Mouse (Mus musculus) intestine, embryonic 15.5 days (tissue): ENCODE data around the gene Josd1. TPM values are rescaled to one million over a fixed set of nuclear protein-coding genes. Genes with fewer than 3 reads are reported as not detected.
"Not testable (repeated sequence)": the region's sequence is repeated elsewhere in the genome, so short reads cannot be mapped to it uniquely, and the experiment has no call there.

Source experiments
- ATAC-seq: fragments of 200-750 bp; cut with Nextera tagmentation; 2 replicates; pipeline ENCODE4 v1.8.0; 2017; ENCODE audit warnings: moderate TSS enrichment, moderate library complexity
- H3K27ac ChIP-seq: fragments of 300-500 bp; sonication (generic); 2 replicates; pipeline ENCODE4 v1.5.1; 2015; ENCODE audit warnings: mild to moderate bottlenecking, inconsistent platforms
- H3K27me3 ChIP-seq: fragments of 300-500 bp; sonication (generic); replicated peaks from 2 replicates; pipeline ENCODE4 v1.6.1; 2015; ENCODE audit warnings: inconsistent platforms
- H3K36me3 ChIP-seq: fragments of 300-500 bp; sonication (generic); 2 replicates; pipeline ENCODE4 v1.6.1; 2015; ENCODE audit warnings: inconsistent platforms
- H3K4me1 ChIP-seq: fragments of 300-500 bp; sonication (generic); replicated peaks from 2 replicates; pipeline ENCODE4 v1.6.1; 2015; ENCODE audit warnings: inconsistent platforms
- H3K4me2 ChIP-seq: fragments of 300-500 bp; sonication (generic); replicated peaks from 2 replicates; pipeline ENCODE4 v1.6.1; 2015; ENCODE audit warnings: mild to moderate bottlenecking, inconsistent platforms
- H3K4me3 ChIP-seq: fragments of 300-500 bp; sonication (generic); replicated peaks from 2 replicates; pipeline ENCODE4 v1.5.1; 2015; ENCODE audit warnings: inconsistent platforms
- H3K9ac ChIP-seq: fragments of 300-500 bp; sonication (generic); 2 replicates; pipeline ENCODE4 v1.6.1; 2015; ENCODE audit warnings: inconsistent platforms
- H3K9me3 ChIP-seq: fragments of 300-500 bp; sonication (generic); 2 replicates; pipeline ENCODE4 v1.6.1; 2016; ENCODE audit warnings: inconsistent platforms
- WGBS: fragments of 180-500 bp; shearing (Covaris S2); methylation state at CpG from one replicate; pipeline ENCODE4 v1.1.7; 2015; 5-methylcytosine and 5-hydroxymethylcytosine counted together
- polyA plus RNA-seq: library from polyadenylated mRNA; unstranded; fragments of >200 nt; fragmentation: Nextera tagmentation; extraction: Ambion mirVana; gene quantifications from 2 replicates; pipeline ENCODE4 v1.2.1, GENCODE M21; 2015

Gene Josd1
- polyA plus RNA-seq, 1 experiment from 2014 or later = 19.4 TPM

- not testable (repeated sequence) for H3K4me1 ChIP-seq, ATAC-seq, H3K27ac ChIP-seq, H3K27me3 ChIP-seq, H3K9me3 ChIP-seq, H3K9ac ChIP-seq
- peaks cover 36% of the 10 kb centered on the region for H3K36me3 ChIP-seq
- peak overlapping the region; percentile 69 for H3K4me2 ChIP-seq
- 78% methylated on average over 11 of the region's 11 CpGs for WGBS
- peak overlapping the region; percentile 87 for H3K4me3 ChIP-seq
Observed at GRCm38 (mm10) chr15:79671828-79672348, 15.8 kb downstream of the Josd1 start.

GRCm38 (mm10) chr15:79670972-79671299, 16.8 kb downstream of the Josd1 start:
- ATAC-seq = peak; percentile 73
- peaks cover 5% of the 10 kb centered on the region for H3K4me1 ChIP-seq
- no peaks in the 10 kb centered on the region for H3K9me3 ChIP-seq
- peak overlapping the region; percentile 69 for H3K4me2 ChIP-seq
- no peaks in the 10 kb centered on the region for H3K27me3 ChIP-seq
- under 1% methylated on average over 37 of the region's 37 CpGs for WGBS
- H3K9ac ChIP-seq = peak overlapping the region; percentile 92
- no peak overlapping the region for H3K27ac ChIP-seq
- H3K36me3 ChIP-seq = peaks cover 29% of the 10 kb centered on the region
- H3K4me3 ChIP-seq = peak overlapping the region; percentile 87

DNA sequence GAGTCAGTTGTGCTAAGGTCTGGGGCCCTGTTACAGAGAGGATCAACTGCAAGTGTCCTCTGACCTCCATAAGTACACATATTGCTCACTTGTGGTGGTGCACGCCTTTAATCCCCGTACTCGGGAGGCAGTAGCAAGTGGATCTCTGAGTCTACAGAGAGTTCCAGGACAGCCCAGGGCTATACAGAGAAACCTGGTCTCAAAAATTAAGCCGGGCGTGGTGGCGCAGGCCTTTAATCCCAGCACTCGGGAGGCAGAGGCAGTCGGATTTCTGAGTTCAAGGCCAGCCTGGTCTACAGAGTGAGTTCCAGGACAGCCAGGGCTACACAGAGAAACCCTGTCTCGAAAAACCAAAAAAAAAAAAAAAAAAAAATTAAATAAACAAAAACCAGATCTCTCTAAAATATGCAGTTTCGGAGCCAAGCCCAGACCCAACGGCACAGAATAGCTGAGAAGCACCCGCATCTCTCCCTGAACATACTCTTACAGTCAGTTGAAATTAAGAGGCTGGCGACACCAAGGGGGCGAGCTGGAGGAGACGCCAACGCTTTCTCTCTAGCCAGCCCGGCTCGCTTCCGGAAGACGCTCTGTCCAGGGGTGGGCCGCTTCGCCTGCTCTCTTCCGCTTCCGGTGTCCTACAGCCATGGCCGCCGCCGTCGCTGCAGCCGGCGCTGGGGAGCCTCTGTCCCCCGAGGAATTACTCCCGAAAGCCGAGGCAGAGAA, 17.3 kb downstream of the Josd1 start, which contains the start of gene Tomm22:
Tomm22 (plus strand) TSS at position 613 of the 723 bp plus-strand sequence.
- H3K9me3 ChIP-seq = no peaks in the 10 kb centered on the region

DNA sequence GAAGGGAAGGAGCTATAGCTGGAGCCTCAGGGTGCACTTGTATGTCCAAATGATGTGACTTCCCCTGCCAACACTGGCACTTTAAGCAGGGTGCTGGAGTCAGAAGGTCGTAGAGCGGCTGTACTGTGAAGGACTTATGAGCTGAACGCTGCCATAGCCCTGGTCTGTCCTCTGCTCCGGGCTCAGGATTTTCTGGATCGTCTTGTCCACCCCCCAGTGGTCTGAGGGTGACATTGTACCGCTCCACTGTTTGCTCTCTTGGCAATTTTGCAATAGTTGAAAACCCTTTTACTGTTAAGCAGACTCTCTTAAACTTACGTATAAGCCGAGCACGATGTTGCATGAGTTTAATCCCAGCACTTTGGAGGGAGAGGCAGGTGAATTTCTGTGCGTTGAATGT, 18.5 kb downstream of the Josd1 start:
- no peaks in the 10 kb centered on the region for H3K27me3 ChIP-seq
- ATAC-seq = no peak
- no peaks in the 10 kb centered on the region for H3K9me3 ChIP-seq
- H3K4me2 ChIP-seq = no peak overlapping the region
- H3K9ac ChIP-seq = no peak overlapping the region
- peaks cover 5% of the 10 kb centered on the region for H3K4me1 ChIP-seq
- WGBS = 70% methylated on average over 10 of the region's 10 CpGs
- H3K4me3 ChIP-seq = no peak overlapping the region
- peaks cover 20% of the 10 kb centered on the region for H3K36me3 ChIP-seq
- H3K27ac ChIP-seq = no peak overlapping the region

More for the DNA sequence above, 17.3 kb downstream of the Josd1 start, which contains the start of gene Tomm22:
- Histone ChIP-seq H3K27ac (no peak within 1 kb of the TSS), H3K4me3 (peak within 1 kb of the TSS; percentile 87), H3K4me2 (peak within 1 kb of the TSS; percentile 69), H3K4me1 (peaks cover 5% of the 10 kb centered on the region), H3K9ac (peak within 1 kb of the TSS; percentile 92), H3K36me3 (peaks cover 30% of the 10 kb centered on the region), H3K27me3 (no peaks in the 10 kb centered on the region)
- peak; percentile 98 for ATAC-seq
- 16% methylated on average over 33 of the region's 33 CpGs for WGBS

DNA sequence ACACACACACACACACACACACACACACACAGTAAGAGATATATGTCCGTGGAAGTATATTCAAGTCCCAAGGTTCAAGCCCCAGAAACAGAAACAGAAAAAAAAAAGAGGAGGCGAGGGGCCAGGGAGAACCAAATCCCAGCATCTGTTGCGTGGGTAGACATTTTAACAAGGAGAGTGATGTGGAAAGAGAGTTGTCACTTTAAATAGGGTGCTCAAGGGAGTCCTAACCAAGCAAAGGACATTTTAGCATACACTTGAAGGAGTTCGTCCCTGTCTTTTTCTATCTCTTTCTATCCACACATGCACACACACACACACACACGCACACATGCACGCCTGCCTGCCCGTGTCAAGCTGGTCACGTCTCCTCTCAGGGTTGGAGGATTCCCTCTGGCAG, 23.1 kb downstream of the Josd1 start:
- Histone ChIP-seq H3K4me2 (no peak overlapping the region), H3K4me1 (peaks cover 2% of the 10 kb centered on the region; the same call in 1 of the 2 replicates), H3K27ac (no peak overlapping the region), H3K27me3 (no peaks in the 10 kb centered on the region), H3K36me3 (0 out of 2 replicates have a peak, but pooled peaks cover 6% of the 10 kb centered on the region), H3K9ac (no peak overlapping the region), H3K9me3 (no peaks in the 10 kb centered on the region), H3K4me3 (no peak overlapping the region)
- no peak for ATAC-seq
- WGBS = 88% methylated on average over 8 of the region's 8 CpGs

DNA sequence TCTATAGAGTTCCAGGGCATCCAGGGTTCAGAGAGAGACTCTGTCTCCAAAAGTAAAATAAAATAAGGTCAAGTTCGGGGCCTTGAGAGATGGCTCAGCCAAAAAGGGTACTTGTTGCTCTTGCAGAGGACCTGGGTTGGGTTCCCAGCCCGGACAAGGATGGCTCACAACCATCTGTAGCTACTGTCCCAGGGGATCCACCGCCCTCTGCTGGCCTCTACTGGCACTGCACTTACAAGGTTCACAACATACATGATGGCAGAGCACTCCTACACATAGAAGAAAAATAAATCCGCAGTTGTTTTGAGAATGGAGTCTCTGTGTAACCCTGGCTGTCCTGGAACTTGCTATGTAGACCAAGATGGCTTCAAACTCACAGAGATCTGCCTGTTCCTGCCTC, 25.9 kb downstream of the Josd1 start:
- Histone ChIP-seq H3K4me3 (no peak overlapping the region), H3K4me1 (peaks cover 3% of the 10 kb centered on the region; the same call in 1 of the 2 replicates), H3K9me3 (no peaks in the 10 kb centered on the region), H3K9ac (no peak overlapping the region), H3K27me3 (no peaks in the 10 kb centered on the region), H3K36me3 (0 out of 2 replicates have a peak, but pooled peaks cover 6% of the 10 kb centered on the region), H3K4me2 (no peak overlapping the region), H3K27ac (no peak overlapping the region)
- ATAC-seq = no peak
- WGBS = 66% methylated on average over 4 of the region's 4 CpGs

DNA sequence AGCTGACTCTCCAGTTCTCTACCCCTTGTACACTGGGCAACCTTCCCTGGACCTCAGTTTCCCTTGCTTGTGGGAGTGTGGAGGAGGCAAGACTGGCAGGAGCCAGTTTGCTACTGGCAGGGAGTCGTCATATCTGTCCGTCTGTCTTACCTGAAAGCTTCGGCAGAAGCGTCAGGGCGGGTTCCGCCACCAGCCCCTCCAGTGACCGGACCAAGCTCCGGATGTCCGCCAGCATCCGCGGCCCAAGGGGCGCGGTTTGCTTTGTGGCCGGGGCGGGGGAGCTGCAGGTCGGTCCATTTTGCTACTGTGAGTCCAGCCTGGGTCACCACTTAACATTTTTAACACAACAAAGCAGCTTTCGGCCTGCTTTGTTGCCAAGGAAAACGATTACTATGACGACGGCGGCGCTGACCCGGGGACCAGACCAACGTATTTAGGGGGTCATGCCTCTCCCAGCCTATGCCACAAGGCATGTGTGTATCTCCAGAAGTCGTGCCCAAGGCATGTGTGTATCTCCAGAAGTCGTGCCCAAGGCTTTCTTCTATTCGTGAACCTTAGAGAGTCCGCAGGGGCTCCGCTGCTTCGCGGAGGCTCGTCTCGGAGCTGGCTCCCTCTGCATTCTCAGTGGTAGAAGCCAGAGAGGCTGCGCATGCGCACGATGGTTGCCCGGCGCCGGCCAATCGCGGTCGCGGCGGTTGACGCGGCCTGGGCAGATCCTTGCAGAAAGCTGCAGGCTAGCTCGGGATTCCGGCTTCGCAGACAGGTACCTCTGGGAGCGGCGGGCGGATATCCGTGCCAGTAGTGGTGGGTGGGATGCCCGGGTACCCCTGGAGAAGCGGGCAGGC, 29.0 kb downstream of the Josd1 start, which contains the start of the genes Fam227a and Cby1:
Fam227a (minus strand) TSS at position 426 of the 845 bp plus-strand sequence.
Cby1 (plus strand) TSS at position 669 of the 845 bp plus-strand sequence.
- Histone ChIP-seq H3K27me3 (no peaks in the 10 kb centered on the region), H3K27ac (peak within 1 kb of the TSS; percentile 88), H3K9me3 (no peaks in the 10 kb centered on the region), H3K9ac (peak within 1 kb of the TSS; percentile 72), H3K4me3 (peak within 1 kb of the TSS; percentile 66), H3K36me3 (no peaks in the 10 kb centered on the region), H3K4me2 (peak within 1 kb of the TSS; percentile 91), H3K4me1 (peaks cover 3% of the 10 kb centered on the region; the same call in 1 of the 2 replicates)
- WGBS = under 1% methylated on average over 55 of the region's 55 CpGs
- peak; percentile 92 for ATAC-seq

DNA sequence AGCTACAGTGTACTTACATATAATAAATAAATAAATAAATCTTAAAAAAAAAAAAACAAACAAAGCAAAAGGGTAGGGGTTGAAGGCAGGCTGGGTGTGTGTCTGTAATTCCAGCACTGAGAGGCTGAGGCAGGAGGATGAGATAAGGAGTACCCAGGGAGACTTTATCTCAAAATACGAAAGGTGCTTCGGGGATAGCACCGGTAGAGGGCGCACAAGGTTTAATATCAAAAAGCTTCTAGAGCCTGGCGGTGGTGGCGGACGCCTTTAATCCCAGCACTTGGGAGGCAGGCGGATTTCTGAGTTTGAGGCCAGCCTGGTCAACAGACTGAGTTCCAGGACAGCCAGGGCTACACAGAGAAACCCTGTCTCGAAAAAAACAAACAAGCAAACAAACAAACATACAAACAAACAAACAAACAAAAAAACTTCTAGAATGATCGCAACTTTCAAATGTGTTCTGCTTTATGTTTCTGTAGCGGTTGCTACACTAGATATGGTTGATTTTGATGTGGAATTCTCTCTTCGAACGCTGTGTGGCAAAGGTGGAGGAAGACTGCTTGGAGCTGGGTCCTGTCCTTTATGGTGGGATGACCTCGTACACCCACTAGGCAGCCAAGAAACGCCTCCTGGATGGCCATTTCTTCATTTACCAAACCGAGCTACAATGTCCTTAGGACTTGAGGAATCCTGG, 29.7 kb downstream of the Josd1 start:
- peak; percentile 37 for ATAC-seq
- H3K4me2 ChIP-seq = peak overlapping the region; percentile 91

DNA sequence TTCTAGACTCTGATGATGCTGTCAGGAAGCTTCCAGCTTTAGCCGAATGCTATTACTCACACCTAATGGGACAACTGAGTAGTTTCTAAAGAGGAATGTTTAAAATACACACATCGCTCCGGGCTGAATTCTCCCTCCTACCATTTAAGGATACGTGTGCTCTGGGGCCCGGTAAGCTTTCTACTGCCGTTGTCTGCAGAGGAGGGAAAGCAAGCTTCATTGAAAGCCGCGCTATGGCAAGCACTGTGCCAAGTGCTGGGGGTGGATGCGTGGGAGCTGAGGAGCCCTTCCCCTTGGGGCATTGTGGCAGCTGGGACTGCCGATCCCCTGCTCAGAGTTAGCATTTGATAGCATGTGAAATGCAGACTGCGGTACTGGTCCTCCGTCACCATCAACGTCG, 31.3 kb downstream of the Josd1 start:
- Histone ChIP-seq H3K27ac (peak overlapping the region; percentile 46; the same call in 1 of the 2 replicates), H3K9ac (no peak overlapping the region), H3K4me3 (no peak overlapping the region), H3K9me3 (no peaks in the 10 kb centered on the region), H3K36me3 (no peaks in the 10 kb centered on the region), H3K27me3 (no peaks in the 10 kb centered on the region), H3K4me1 (peaks cover 3% of the 10 kb centered on the region; the same call in 1 of the 2 replicates), H3K4me2 (no peak overlapping the region)
- 82% methylated on average over 14 of the region's 14 CpGs for WGBS
- ATAC-seq = no peak

More for the DNA sequence above, 29.7 kb downstream of the Josd1 start:
- peaks cover 3% of the 10 kb centered on the region; the same call in 1 of the 2 replicates for H3K4me1 ChIP-seq
- H3K36me3 ChIP-seq = no peaks in the 10 kb centered on the region
- 3% methylated on average over 16 of the region's 16 CpGs for WGBS
- peak overlapping the region; percentile 72 for H3K9ac ChIP-seq
- H3K27ac ChIP-seq = peak overlapping the region; percentile 88
- H3K4me3 ChIP-seq = peak overlapping the region; percentile 66
- no peaks in the 10 kb centered on the region for H3K27me3 ChIP-seq
- H3K9me3 ChIP-seq = no peaks in the 10 kb centered on the region

DNA sequence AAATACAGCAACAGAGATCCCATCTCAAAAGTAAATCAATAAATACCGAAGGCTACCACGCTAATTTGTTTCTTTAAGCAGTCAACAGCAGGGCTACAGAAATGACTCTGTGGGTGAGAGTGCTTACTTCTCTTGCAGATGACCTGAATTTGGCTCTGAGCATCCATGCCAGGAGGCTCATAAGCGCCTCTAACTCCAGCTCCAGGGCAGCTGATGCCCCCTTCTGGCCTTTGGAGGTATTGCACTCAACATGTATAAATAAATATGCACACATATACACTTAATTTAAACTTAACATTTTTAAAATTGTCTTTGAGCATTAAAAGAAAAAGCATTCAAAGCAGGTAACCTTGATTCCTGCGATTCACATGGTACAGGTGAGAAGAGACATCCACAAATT, 36.2 kb downstream of the Josd1 start:
- Histone ChIP-seq H3K4me3 (no peak overlapping the region), H3K4me1 (no peaks in the 10 kb centered on the region), H3K27ac (no peak overlapping the region), H3K9me3 (no peaks in the 10 kb centered on the region), H3K4me2 (no peak overlapping the region), H3K36me3 (no peaks in the 10 kb centered on the region), H3K9ac (no peak overlapping the region), H3K27me3 (no peaks in the 10 kb centered on the region)
- no peak for ATAC-seq
- 74% methylated on average over 4 of the region's 4 CpGs for WGBS

- Histone ChIP-seq H3K4me1 (no peaks in the 10 kb centered on the region), H3K9ac (no peak overlapping the region), H3K9me3 (no peaks in the 10 kb centered on the region), H3K27me3 (no peaks in the 10 kb centered on the region), H3K4me2 (no peak overlapping the region), H3K36me3 (no peaks in the 10 kb centered on the region), H3K27ac (no peak overlapping the region), H3K4me3 (no peak overlapping the region)
- no peak for ATAC-seq
Observed at GRCm38 (mm10) chr15:79650569-79650968, 37.1 kb downstream of the Josd1 start.
